Mouse (Mus musculus) kidney, postnatal 0 days (tissue): ENCODE results near the gene Cyp2d22. TPM values are rescaled to one million over a fixed set of nuclear protein-coding genes. Genes with fewer than 3 reads are reported as not detected.

Source experiments
- ATAC-seq: fragments of 200-750 bp; cut with Nextera tagmentation; replicated peaks from 2 replicates; pipeline ENCODE4 v1.8.0; 2017; ENCODE audit warnings: low read depth, moderate number of reproducible peaks, moderate TSS enrichment, moderate library complexity; ENCODE audit not compliant: low FRiP score
- DNase-seq: peaks from one replicate; pipeline ENCODE4 v3.0.0-alpha.2; 2016; ENCODE audit warnings: low spot score
- H3K27ac ChIP-seq: fragments of 300-500 bp; sonication (generic); 2 replicates; pipeline ENCODE4 v1.5.1; 2014; ENCODE audit warnings: mild to moderate bottlenecking
- H3K27me3 ChIP-seq: fragments of 300-500 bp; sonication (generic); 2 replicates; pipeline ENCODE4 v1.6.1; 2014; ENCODE audit warnings: low read length, mixed read lengths; ENCODE audit not compliant: insufficient read depth
- H3K36me3 ChIP-seq: fragments of 300-500 bp; sonication (generic); 2 replicates; pipeline ENCODE4 v1.6.1; 2014; ENCODE audit warnings: low read length, mixed read lengths; ENCODE audit not compliant: insufficient read depth
- H3K4me1 ChIP-seq: fragments of 300-500 bp; sonication (generic); replicated peaks from 2 replicates; pipeline ENCODE4 v1.6.1; 2014; ENCODE audit warnings: antibody characterized with exemption, low read length, mixed read lengths; ENCODE audit not compliant: insufficient read depth
- H3K4me2 ChIP-seq: fragments of 300-500 bp; sonication (generic); 2 replicates; pipeline ENCODE4 v1.6.1; 2014; ENCODE audit warnings: mild to moderate bottlenecking, low read length, moderate library complexity, mixed read lengths
- H3K4me3 ChIP-seq: fragments of 300-500 bp; sonication (generic); replicated peaks from 2 replicates; pipeline ENCODE4 v1.5.1; 2014; ENCODE audit warnings: low read depth, low read length
- H3K9ac ChIP-seq: fragments of 300-500 bp; sonication (generic); 2 replicates; pipeline ENCODE4 v1.6.1; 2014; ENCODE audit warnings: low read depth, low read length
- H3K9me3 ChIP-seq: fragments of 300-500 bp; sonication (generic); replicated peaks from 2 replicates; pipeline ENCODE4 v1.6.1; 2016; ENCODE audit warnings: low read length, inconsistent platforms, mixed read lengths
- CTCF ChIP-seq: IDR thresholded peaks from 2 replicates; pipeline ENCODE4 v1.5.1; 2016; ENCODE audit warnings: antibody characterized with exemption, low read depth, mild to moderate bottlenecking, moderate library complexity
- WGBS: fragments of 180-500 bp; shearing (Covaris S2); extraction: QIAGEN DNeasy Blood & Tissue Kit; methylation state at CpG from one replicate; pipeline ENCODE4 v1.1.7; 2014; 5-methylcytosine and 5-hydroxymethylcytosine counted together
- polyA plus RNA-seq: library from polyadenylated mRNA; unstranded; fragments of >200 nt; fragmentation: Nextera tagmentation; extraction: Ambion mirVana; gene quantifications from 2 replicates; pipeline ENCODE4 v1.2.1, GENCODE M21; 2015

Cyp2d22 gene
- polyA plus RNA-seq = 12.8 and 16.7 TPM in 2 replicates

- H3K4me1 ChIP-seq = peaks cover 12% of the 10 kb centered on the region
- ATAC-seq = peak; percentile 75
- peak within 1 kb of the TSS; percentile 93 for H3K27ac ChIP-seq
- 2% methylated on average over 19 of the region's 24 CpGs for WGBS
- H3K9me3 ChIP-seq = no peaks in the 10 kb centered on the region
- no peak for TF ChIP-seq CTCF
- peak within 1 kb of the TSS; percentile 75 for H3K4me2 ChIP-seq
- H3K9ac ChIP-seq = peak within 1 kb of the TSS; percentile 71
- DNase-seq = peak; percentile 84
- H3K36me3 ChIP-seq = no peaks in the 10 kb centered on the region
- H3K4me3 ChIP-seq = peak within 1 kb of the TSS; percentile 54
- no peaks in the 10 kb centered on the region for H3K27me3 ChIP-seq
These were observed at the start of gene Cyp2d22 for GRCm38 (mm10) chr15:82379871-82380713. Cyp2d22 (minus strand) TSS chr15:82380260.

GRCm38 (mm10) chr15:82423471-82423870, 43.4 kb upstream of the Cyp2d22 start:
- 71% methylated on average over 3 of the region's 3 CpGs for WGBS
- H3K36me3 ChIP-seq = no peaks in the 10 kb centered on the region
- H3K4me3 ChIP-seq = no peak overlapping the region
- H3K4me2 ChIP-seq = no peak overlapping the region
- H3K27ac ChIP-seq = no peak overlapping the region
- no peak for TF ChIP-seq CTCF
- no peak overlapping the region for H3K9ac ChIP-seq
- H3K4me1 ChIP-seq = no peaks in the 10 kb centered on the region
- ATAC-seq (no peak), DNase-seq (no peak)
- H3K9me3 ChIP-seq = no peaks in the 10 kb centered on the region; the same call in 1 of the 2 replicates
- no peaks in the 10 kb centered on the region for H3K27me3 ChIP-seq

GRCm38 (mm10) chr15:82422935-82423334, 42.9 kb upstream of the Cyp2d22 start:
- Histone ChIP-seq H3K9me3 (no peaks in the 10 kb centered on the region), H3K27me3 (no peaks in the 10 kb centered on the region), H3K27ac (no peak overlapping the region), H3K4me3 (no peak overlapping the region), H3K4me1 (no peaks in the 10 kb centered on the region), H3K4me2 (no peak overlapping the region), H3K9ac (no peak overlapping the region), H3K36me3 (no peaks in the 10 kb centered on the region)
- no peak for TF ChIP-seq CTCF
- 77% methylated on average over 4 of the region's 4 CpGs for WGBS
- ATAC-seq (no peak), DNase-seq (no peak)

- 50% methylated on average over 1 of the region's 1 CpGs for WGBS
- DNase-seq = no peak
These were observed 38.6 kb upstream of the Cyp2d22 start for GRCm38 (mm10) chr15:82418616-82419015.

GRCm38 (mm10) chr15:82416797-82417789, 37.0 kb upstream of the Cyp2d22 start:
- Histone ChIP-seq H3K9me3 (no peaks in the 10 kb centered on the region), H3K4me2 (peak overlapping the region; percentile 40; the same call in 1 of the 2 replicates), H3K27ac (peak overlapping the region; percentile 62; the same call in 1 of the 2 replicates), H3K4me3 (no peak overlapping the region), H3K36me3 (no peaks in the 10 kb centered on the region), H3K9ac (no peak overlapping the region; the same call in 1 of the 2 replicates), H3K4me1 (0 out of 2 replicates have a peak, but pooled peaks cover 3% of the 10 kb centered on the region), H3K27me3 (no peaks in the 10 kb centered on the region)
- DNase-seq = peak; percentile 87
- 22% methylated on average over 16 of the region's 16 CpGs for WGBS
- ATAC-seq = peak; percentile 81
- TF ChIP-seq CTCF = peak; percentile 89

More at GRCm38 (mm10) chr15:82418616-82419015, 38.6 kb upstream of the Cyp2d22 start:
- ATAC-seq = no peak
- no peak for TF ChIP-seq CTCF
- no peak overlapping the region for H3K27ac ChIP-seq
- no peak overlapping the region for H3K9ac ChIP-seq
- no peaks in the 10 kb centered on the region for H3K27me3 ChIP-seq
- H3K4me3 ChIP-seq = no peak overlapping the region
- H3K4me1 ChIP-seq = 0 out of 2 replicates have a peak, but pooled peaks cover 3% of the 10 kb centered on the region
- H3K9me3 ChIP-seq = no peaks in the 10 kb centered on the region
- H3K4me2 ChIP-seq = no peak overlapping the region
- H3K36me3 ChIP-seq = no peaks in the 10 kb centered on the region

- DNase-seq = no peak
These were observed 27.5 kb upstream of the Cyp2d22 start for GRCm38 (mm10) chr15:82407536-82407935.

More at GRCm38 (mm10) chr15:82407536-82407935, 27.5 kb upstream of the Cyp2d22 start:
- H3K4me1 ChIP-seq = no peaks in the 10 kb centered on the region
- no peak for TF ChIP-seq CTCF
- no peak overlapping the region for H3K9ac ChIP-seq
- H3K9me3 ChIP-seq = no peaks in the 10 kb centered on the region
- no peak overlapping the region for H3K27ac ChIP-seq
- no peak for ATAC-seq
- no peaks in the 10 kb centered on the region for H3K27me3 ChIP-seq
- no peak overlapping the region for H3K4me3 ChIP-seq
- H3K4me2 ChIP-seq = no peak overlapping the region
- H3K36me3 ChIP-seq = no peaks in the 10 kb centered on the region
- 81% methylated on average over 4 of the region's 4 CpGs for WGBS
